Mouse (Mus musculus): ENCODE data around the gene Morn4.

- TF ChIP-seq CTCF (IDR thresholded peaks at IDR 0.05; ENCODE audit: insufficient read depth, low read depth, low read length): no peak
- TF ChIP-seq POLR2A (IDR thresholded peaks at IDR 0.05; ENCODE audit: insufficient read depth, low read depth, low read length): no peak
These were observed 18.5 kb upstream of the Morn4 start for GRCm38 (mm10) chr19:42104681-42105080.

Measured in olfactory bulb, adult 2 months (tissue).